Mouse (Mus musculus): ENCODE data around the gene Bglap. TPM values are rescaled to one million over a fixed set of nuclear protein-coding genes. Genes with fewer than 3 reads are reported as not detected.
"Not testable (repeated sequence)": the region's sequence is repeated elsewhere in the genome, so short reads cannot be mapped to it uniquely, and the experiment has no call there.

Gene Bglap
- polyA plus RNA-seq, 1 experiment from 2014 or later = not detected

DNA sequence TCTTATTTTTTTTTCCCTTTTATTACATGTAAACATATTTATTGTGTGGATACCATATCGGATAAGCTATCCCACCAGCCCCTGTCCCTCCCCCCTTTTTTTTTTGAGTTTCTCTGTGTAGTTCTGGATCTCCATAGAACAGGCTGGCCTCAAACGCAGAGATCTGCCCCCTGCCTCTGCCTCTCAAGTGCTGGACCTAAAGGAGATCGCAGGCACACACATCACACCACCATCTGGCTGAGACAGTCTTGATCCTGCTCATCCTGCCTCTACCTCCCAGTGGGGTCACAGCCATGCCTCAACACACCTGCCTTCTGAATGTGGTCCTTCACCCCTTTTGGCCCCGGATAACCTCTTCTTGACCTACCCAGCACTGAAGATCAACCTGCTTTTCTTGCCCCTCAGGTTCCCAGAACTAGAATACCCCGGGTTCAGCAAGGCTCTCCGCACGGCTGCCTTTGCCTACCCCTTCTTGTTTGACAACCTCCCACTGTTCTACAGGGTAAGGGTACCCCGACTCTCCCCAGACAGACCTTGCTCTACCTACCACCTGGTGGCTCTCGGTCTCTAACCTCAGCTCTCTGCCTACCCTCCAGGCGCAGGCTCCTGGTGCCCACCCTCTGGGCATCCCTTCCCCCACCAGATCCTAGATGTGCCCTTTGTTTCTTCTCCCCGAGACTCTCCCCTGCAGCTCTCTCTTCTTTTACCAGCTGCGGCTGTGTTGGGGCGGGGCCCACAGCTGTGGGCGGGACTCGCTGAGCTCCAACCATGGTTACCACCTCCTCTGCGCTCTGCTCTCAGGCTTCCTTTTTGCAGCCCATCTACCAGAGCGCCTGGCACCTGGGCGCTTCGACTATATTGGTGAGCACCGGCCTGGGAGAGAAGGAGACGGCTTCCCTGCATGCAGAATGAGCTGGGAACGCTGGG is 2.6 kb downstream of the Bglap start:
- WGBS = 4% methylated on average over 22 of the region's 22 CpGs
- peak; percentile 91 for ATAC-seq (replicated peaks)
- not testable (repeated sequence) for H3K27me3 ChIP-seq, H3K4me1 ChIP-seq, H3K9me3 ChIP-seq, H3K36me3 ChIP-seq
- peak overlapping the region; percentile 29 for H3K4me3 ChIP-seq
- H3K9ac ChIP-seq (replicated peaks) = peak overlapping the region; percentile 47
- peak overlapping the region; percentile 41 for H3K4me2 ChIP-seq (replicated peaks)
- peak overlapping the region; percentile 84 for H3K27ac ChIP-seq (replicated peaks)

GRCm38 (mm10) chr3:88378599-88378998 is 5.7 kb downstream of the Bglap start, which contains the start of gene Bglap2:
Bglap2 (minus strand) TSS chr3:88378699.
- H3K27ac ChIP-seq (replicated peaks); ATAC-seq (replicated peaks): not testable (repeated sequence)

DNA sequence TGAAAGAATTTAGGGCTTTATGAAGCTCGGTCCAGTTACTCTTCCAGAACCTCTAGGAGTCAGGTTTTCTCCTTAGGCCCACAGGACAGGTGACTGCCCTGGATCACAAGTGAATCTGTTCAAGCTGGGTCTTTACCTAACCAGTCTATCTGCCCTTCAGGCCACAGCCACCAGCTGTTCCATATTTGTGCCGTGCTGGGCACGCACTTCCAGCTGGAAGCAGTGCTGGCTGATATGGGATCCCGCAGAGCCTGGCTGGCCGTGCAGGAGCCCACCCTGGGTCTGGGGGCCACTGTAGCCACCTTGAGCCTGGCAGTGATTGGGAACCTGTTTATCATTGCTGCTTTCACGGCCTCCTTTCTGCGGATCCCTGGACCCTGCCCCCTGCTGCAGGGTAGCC is 7.6 kb downstream of the Bglap start:
- 23% methylated on average over 7 of the region's 7 CpGs for WGBS
- Histone ChIP-seq H3K4me2 (replicated peaks) (peak overlapping the region; percentile 18; the same call in 1 of the 2 replicates), H3K27ac (replicated peaks) (peak overlapping the region; percentile 80)
- H3K4me1 ChIP-seq; H3K4me3 ChIP-seq; H3K9me3 ChIP-seq; H3K27me3 ChIP-seq; H3K36me3 ChIP-seq; H3K9ac ChIP-seq (replicated peaks): not testable (repeated sequence)
- 0 out of 2 replicates have a peak, but pooled peaks have one; percentile 29 for ATAC-seq (replicated peaks)

More at GRCm38 (mm10) chr3:88378599-88378998, 5.7 kb downstream of the Bglap start, which contains the start of gene Bglap2:
- not testable (repeated sequence) for H3K4me2 ChIP-seq (replicated peaks); H3K36me3 ChIP-seq; H3K9ac ChIP-seq (replicated peaks); H3K4me1 ChIP-seq; H3K27me3 ChIP-seq; H3K4me3 ChIP-seq; H3K9me3 ChIP-seq
- WGBS = 83% methylated on average over 5 of the region's 5 CpGs

- peak overlapping the region; percentile 18 for H3K4me2 ChIP-seq (replicated peaks)
- not testable (repeated sequence) for H3K27me3 ChIP-seq, H3K9me3 ChIP-seq, H3K36me3 ChIP-seq, H3K4me1 ChIP-seq
- WGBS = 9% methylated on average over 19 of the region's 19 CpGs
- peak overlapping the region; percentile 80 for H3K27ac ChIP-seq (replicated peaks)
- H3K4me3 ChIP-seq = peak overlapping the region; percentile 9; the same call in 1 of the 2 replicates
- peak; percentile 94 for ATAC-seq (replicated peaks)
- peak overlapping the region; percentile 5; the same call in 1 of the 2 replicates for H3K9ac ChIP-seq (replicated peaks)
These were observed 8.3 kb downstream of the Bglap start for GRCm38 (mm10) chr3:88375750-88376626.

DNA sequence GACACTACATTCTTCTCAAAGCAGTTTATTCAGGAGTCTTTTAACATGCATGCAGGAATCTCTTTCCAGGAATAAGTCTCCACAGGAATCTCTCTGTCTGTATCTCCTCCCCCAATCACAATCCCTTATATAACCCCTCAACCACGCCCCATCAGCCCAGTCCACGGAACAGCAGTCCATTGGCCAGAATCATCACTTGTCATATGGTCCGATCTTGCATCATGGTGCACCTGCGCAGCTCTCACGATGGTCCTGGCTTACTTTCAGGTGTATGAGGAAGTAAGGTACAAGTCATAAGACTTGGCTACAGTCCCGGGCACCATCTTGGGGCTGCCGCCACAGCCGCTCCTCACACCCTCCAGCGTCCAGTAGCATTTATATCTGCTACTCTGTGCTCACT is 11.6 kb downstream of the Bglap start, which contains the start of gene Bglap3:
Gene Bglap3 (minus strand): TSS at position 101 of the 400 bp plus-strand sequence.
- WGBS = 94% methylated on average over 9 of the region's 9 CpGs
- ATAC-seq (replicated peaks); H3K9ac ChIP-seq (replicated peaks); H3K27ac ChIP-seq (replicated peaks); H3K4me3 ChIP-seq; H3K4me2 ChIP-seq (replicated peaks); H3K9me3 ChIP-seq; H3K36me3 ChIP-seq; H3K27me3 ChIP-seq; H3K4me1 ChIP-seq: not testable (repeated sequence)

GRCm38 (mm10) chr3:88368511-88368910 is 15.8 kb downstream of the Bglap start:
- H3K4me2 ChIP-seq (replicated peaks); H3K27ac ChIP-seq (replicated peaks); H3K9ac ChIP-seq (replicated peaks); H3K36me3 ChIP-seq; H3K4me1 ChIP-seq; H3K9me3 ChIP-seq; H3K27me3 ChIP-seq; ATAC-seq (replicated peaks); H3K4me3 ChIP-seq: not testable (repeated sequence)
- WGBS = 95% methylated on average over 7 of the region's 7 CpGs

DNA sequence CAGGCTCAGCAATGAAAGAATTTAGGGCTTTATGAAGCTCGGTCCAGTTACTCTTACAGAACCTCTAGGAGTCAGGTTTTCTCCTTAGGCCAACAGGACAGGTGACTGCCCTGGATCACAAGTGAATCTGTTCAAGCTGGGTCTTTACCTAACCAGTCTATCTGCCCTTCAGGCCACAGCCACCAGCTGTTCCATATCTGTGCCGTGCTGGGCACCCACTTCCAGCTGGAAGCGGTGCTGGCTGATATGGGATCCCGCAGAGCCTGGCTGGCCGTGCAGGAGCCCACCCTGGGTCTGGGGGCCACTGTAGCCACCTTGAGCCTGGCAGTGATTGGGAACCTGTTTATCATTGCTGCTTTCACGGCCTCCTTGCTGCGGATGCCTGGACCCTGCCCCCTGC is 16.7 kb downstream of the Bglap start:
- H3K27ac ChIP-seq (replicated peaks); H3K9me3 ChIP-seq; H3K4me3 ChIP-seq; H3K36me3 ChIP-seq; H3K9ac ChIP-seq (replicated peaks); H3K4me1 ChIP-seq; H3K4me2 ChIP-seq (replicated peaks); H3K27me3 ChIP-seq: not testable (repeated sequence)
- 0 out of 2 replicates have a peak, but pooled peaks have one; percentile 24 for ATAC-seq (replicated peaks)
- WGBS = 45% methylated on average over 3 of the region's 7 CpGs

- WGBS = 2% methylated on average over 22 of the region's 22 CpGs
- peak overlapping the region; percentile 80 for H3K27ac ChIP-seq (replicated peaks)
- H3K36me3 ChIP-seq, H3K9me3 ChIP-seq, H3K4me1 ChIP-seq, H3K27me3 ChIP-seq: not testable (repeated sequence)
- peak overlapping the region; percentile 35 for H3K4me2 ChIP-seq (replicated peaks)
- peak overlapping the region; percentile 43; the same call in 1 of the 2 replicates for H3K9ac ChIP-seq (replicated peaks)
- ATAC-seq (replicated peaks) = peak; percentile 89
- peak overlapping the region; percentile 35 for H3K4me3 ChIP-seq
These were observed 17.3 kb downstream of the Bglap start for GRCm38 (mm10) chr3:88366830-88367428.

DNA sequence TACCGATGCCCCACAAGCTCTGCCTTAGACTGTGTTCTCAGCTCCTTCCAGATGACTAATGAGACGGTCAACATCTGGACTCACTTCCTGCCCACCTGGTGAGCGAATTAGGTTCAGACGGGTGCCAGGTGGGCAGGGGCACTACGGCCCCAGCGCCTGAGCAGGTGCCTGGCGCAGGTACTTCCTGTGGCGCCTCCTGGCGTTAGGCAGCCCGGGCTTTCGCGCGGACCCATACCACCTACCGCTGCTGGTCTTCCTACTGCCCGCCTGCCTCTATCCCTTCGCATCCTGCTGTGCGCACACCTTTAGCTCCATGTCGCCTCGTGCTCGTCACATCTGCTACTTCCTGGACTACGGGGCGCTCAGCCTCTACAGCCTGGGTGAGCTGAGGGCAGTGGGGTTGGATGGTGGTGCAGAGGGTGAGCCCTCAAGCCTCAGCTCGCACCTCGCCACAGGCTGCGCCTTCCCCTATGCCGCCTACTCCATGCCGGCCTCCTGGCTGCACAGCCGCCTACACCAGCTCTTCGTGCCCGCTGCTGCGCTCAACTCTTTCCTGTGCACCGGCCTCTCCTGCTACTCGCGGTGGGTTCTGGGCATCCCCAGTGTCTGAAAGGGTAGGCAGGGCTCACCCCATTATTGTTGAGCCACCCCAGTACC is 18.4 kb downstream of the Bglap start:
- no peak overlapping the region for H3K4me3 ChIP-seq
- 43% methylated on average over 34 of the region's 34 CpGs for WGBS
- no peak for ATAC-seq (replicated peaks)
- H3K9me3 ChIP-seq = no peaks in the 10 kb centered on the region
- H3K36me3 ChIP-seq = peaks cover 15% of the 10 kb centered on the region
- H3K4me2 ChIP-seq (replicated peaks) = peak overlapping the region; percentile 35; the same call in 1 of the 2 replicates
- no peaks in the 10 kb centered on the region for H3K4me1 ChIP-seq
- H3K9ac ChIP-seq (replicated peaks) = no peak overlapping the region
- H3K27me3 ChIP-seq = peaks cover 9% of the 10 kb centered on the region; the same call in 1 of the 2 replicates
- no peak overlapping the region for H3K27ac ChIP-seq (replicated peaks)

GRCm38 (mm10) chr3:88364337-88364736 is 19.9 kb downstream of the Bglap start, which contains the start of gene Paqr6:
Paqr6 (plus strand) TSS chr3:88364584.
- no peak within 1 kb of the TSS for H3K27ac ChIP-seq (replicated peaks)
- no peak within 1 kb of the TSS for H3K9ac ChIP-seq (replicated peaks)
- H3K4me1 ChIP-seq = no peaks in the 10 kb centered on the region
- no peak for ATAC-seq (replicated peaks)
- no peak within 1 kb of the TSS for H3K4me3 ChIP-seq
- peaks cover 9% of the 10 kb centered on the region; the same call in 1 of the 2 replicates for H3K27me3 ChIP-seq
- H3K36me3 ChIP-seq = peaks cover 30% of the 10 kb centered on the region
- H3K9me3 ChIP-seq = no peaks in the 10 kb centered on the region
- H3K4me2 ChIP-seq (replicated peaks) = 0 out of 2 replicates have a peak within 1 kb of the TSS, but pooled peaks have one; percentile 12
- 2% methylated on average over 16 of the region's 16 CpGs for WGBS

GRCm38 (mm10) chr3:88363700-88364099 is 20.6 kb downstream of the Bglap start:
- H3K4me2 ChIP-seq (replicated peaks) = no peak overlapping the region
- peaks cover 9% of the 10 kb centered on the region; the same call in 1 of the 2 replicates for H3K27me3 ChIP-seq
- H3K9ac ChIP-seq (replicated peaks) = no peak overlapping the region
- no peak for ATAC-seq (replicated peaks)
- no peaks in the 10 kb centered on the region for H3K4me1 ChIP-seq
- H3K4me3 ChIP-seq = no peak overlapping the region
- H3K27ac ChIP-seq (replicated peaks) = no peak overlapping the region
- no peaks in the 10 kb centered on the region for H3K9me3 ChIP-seq
- 50% methylated on average over 4 of the region's 4 CpGs for WGBS
- peaks cover 36% of the 10 kb centered on the region for H3K36me3 ChIP-seq

Measured in forebrain, embryonic 15.5 days (tissue).